Mouse (Mus musculus): ENCODE results near the gene Atic.

DNA sequence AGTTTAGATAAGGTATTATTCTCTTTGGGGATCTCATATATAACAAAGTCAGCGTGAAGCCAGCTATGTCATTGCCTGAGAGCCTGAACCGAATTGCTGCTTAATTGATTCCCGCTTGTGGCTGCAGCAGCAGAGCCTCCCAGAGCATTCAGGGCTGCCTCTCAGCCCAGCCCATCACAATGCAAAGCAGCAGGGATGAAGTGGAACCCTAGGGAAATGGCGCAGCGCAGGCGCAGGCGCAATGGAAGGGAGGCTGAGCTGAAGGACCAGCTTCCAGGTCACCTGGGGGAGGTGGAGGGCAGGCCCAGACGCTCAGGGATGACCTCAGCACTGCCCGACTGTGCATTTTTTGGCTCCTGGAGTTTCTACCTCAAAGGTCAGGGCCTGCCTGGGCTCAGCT is 49.7 kb upstream of the Atic start:
- TF ChIP-seq ZC3H11A (IDR thresholded peaks at IDR 0.05; ENCODE audit: borderline replicate concordance, low read depth, low read length) = no peak
- no peak for TF ChIP-seq ZNF384 (IDR thresholded peaks at IDR 0.05; ENCODE audit: low read depth, low read length)
